Mouse (Mus musculus) CH12.LX (cell line): ENCODE results near the gene Hhipl1.

ENCODE experiments used
- CHD2 ChIP-seq: IDR thresholded peaks from 2 replicates; pipeline ENCODE4 v1.6.1; 2011; ENCODE audit warnings: low read length, improper control_type of control experiment
- EP300 ChIP-seq: IDR thresholded peaks from 2 replicates; pipeline ENCODE4 v1.6.1; 2011; ENCODE audit warnings: low read length, improper control_type of control experiment
- ETS1 ChIP-seq: conservative IDR thresholded peaks from 2 replicates; pipeline ENCODE4 v1.6.1; 2012; ENCODE audit warnings: low read depth, mild to moderate bottlenecking, inconsistent platforms, low read length, improper control_type of control experiment, moderate library complexity
- GABPA ChIP-seq: IDR thresholded peaks from 2 replicates; pipeline ENCODE4 v1.6.1; 2012; ENCODE audit warnings: low read depth, low read length, improper control_type of control experiment, inconsistent platforms; ENCODE audit not compliant: insufficient replicate concordance
- HCFC1 ChIP-seq: IDR thresholded peaks from 2 replicates; pipeline ENCODE4 v1.6.1; 2012; ENCODE audit warnings: low read depth, mild to moderate bottlenecking, inconsistent platforms, low read length, improper control_type of control experiment
- MAFK ChIP-seq: IDR thresholded peaks from 2 replicates; pipeline ENCODE4 v1.6.1; 2011; ENCODE audit warnings: low read length, improper control_type of control experiment; ENCODE audit not compliant: insufficient replicate concordance
- MEF2A ChIP-seq: IDR thresholded peaks from 2 replicates; pipeline ENCODE4 v1.6.1; 2014; ENCODE audit warnings: low read depth, mild to moderate bottlenecking, inconsistent platforms, low read length, improper control_type of control experiment, borderline replicate concordance
- POLR2A ChIP-seq: IDR thresholded peaks from 2 replicates; pipeline ENCODE4 v1.6.1; 2011; ENCODE audit warnings: low read depth, mild to moderate bottlenecking, improper control_type of control experiment, low read length
- POLR2AphosphoS2 ChIP-seq: IDR thresholded peaks from 2 replicates; pipeline ENCODE4 v1.6.1; 2011; ENCODE audit warnings: low read depth, low read length, improper control_type of control experiment
- RCOR1 ChIP-seq: conservative IDR thresholded peaks from 2 replicates; pipeline ENCODE4 v1.6.1; 2012; ENCODE audit warnings: low read depth, mild to moderate bottlenecking, inconsistent platforms, low read length, improper control_type of control experiment
- UBTF ChIP-seq: IDR thresholded peaks from 2 replicates; pipeline ENCODE4 v1.6.1; 2012; ENCODE audit warnings: low read depth, mild to moderate bottlenecking, inconsistent platforms, low read length, improper control_type of control experiment, moderate library complexity
- ZNF384 ChIP-seq: IDR thresholded peaks from 2 replicates; pipeline ENCODE4 v1.6.1; 2012; ENCODE audit warnings: low read depth, low read length, improper control_type of control experiment, inconsistent platforms

GRCm38 (mm10) chr12:108354284-108354683 is 48.2 kb downstream of the Hhipl1 start:
- TF ChIP-seq ETS1: no peak
- no peak for TF ChIP-seq POLR2A
- TF ChIP-seq RCOR1: no peak
- no peak for TF ChIP-seq POLR2AphosphoS2
- no peak for TF ChIP-seq MAFK
- no peak for TF ChIP-seq UBTF
- no peak for TF ChIP-seq HCFC1
- TF ChIP-seq ZNF384: no peak
- TF ChIP-seq MEF2A: no peak
- no peak for TF ChIP-seq GABPA
- no peak for TF ChIP-seq CHD2
- TF ChIP-seq EP300: no peak
